Mouse (Mus musculus) heart, adult 18-20 months (tissue): Measurements from ENCODE around the gene Cryzl2. TPM values are rescaled to one million over a fixed set of nuclear protein-coding genes. Genes with fewer than 3 reads are reported as not detected.

Source experiments
- DNase-seq, 2 experiments: peaks; one replicate each; pipeline ENCODE4 v3.0.0; 2021 to 2022; ENCODE audit warnings: mixed read lengths in 1 of 2
- total RNA-seq, 2 experiments: library from RNA; stranded (reverse); gene quantifications; 2 replicates each; pipeline ENCODE4 v1.2.3; 2021

The Cryzl2 gene
- total RNA-seq, 2 experiments from 2014 or later = 11.7 to 13.9 TPM

- DNase-seq = peak; percentile 87 to 94
Measured at GRCm38 (mm10) chr1:157443026-157443722, 15.2 kb upstream of the Cryzl2 start.

DNA sequence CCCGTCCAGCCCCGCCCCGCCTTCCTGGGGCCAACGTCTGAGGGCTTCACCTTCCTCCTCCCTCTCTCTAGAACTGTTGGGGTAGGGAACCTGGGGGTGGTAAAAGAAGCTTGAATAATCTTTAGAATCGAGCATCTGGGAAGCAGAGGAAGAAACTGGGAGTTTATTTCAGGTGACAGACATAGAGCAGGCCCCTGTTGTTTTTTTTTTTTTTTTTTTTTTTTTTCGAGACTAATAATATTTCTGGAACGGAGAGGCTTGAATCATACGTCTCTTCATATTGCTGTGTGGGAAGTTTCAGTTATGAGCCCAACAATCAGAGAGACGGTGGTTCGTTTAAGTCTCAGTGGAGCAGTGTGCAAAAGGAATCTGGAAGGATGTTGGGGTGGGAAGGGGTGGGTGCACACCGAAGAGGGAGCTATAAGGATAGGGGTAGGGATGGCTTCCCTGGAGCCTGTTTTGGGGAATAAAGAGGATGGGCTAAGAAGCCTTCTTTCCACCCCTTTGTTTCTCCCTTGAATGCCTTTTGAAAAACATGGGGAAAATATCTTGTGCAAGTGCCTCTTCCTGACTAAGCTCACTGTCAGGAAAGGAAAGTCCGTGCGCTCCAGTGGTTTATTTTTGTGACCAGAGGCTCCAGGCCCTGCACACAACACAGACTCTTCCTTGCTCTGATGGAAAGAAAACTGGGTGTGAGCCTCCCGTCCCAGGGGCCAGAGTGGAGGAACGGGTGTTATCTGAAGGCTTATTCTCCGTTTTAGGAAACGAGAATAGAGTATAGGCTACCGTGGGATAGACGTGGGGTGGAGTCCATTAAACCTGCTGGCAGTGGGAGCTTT is 14.4 kb upstream of the Cryzl2 start:
- DNase-seq = peak; percentile 68 to 74

GRCm38 (mm10) chr1:157444632-157445300 is 13.6 kb upstream of the Cryzl2 start:
- peak; percentile 59 to 66 for DNase-seq

DNA sequence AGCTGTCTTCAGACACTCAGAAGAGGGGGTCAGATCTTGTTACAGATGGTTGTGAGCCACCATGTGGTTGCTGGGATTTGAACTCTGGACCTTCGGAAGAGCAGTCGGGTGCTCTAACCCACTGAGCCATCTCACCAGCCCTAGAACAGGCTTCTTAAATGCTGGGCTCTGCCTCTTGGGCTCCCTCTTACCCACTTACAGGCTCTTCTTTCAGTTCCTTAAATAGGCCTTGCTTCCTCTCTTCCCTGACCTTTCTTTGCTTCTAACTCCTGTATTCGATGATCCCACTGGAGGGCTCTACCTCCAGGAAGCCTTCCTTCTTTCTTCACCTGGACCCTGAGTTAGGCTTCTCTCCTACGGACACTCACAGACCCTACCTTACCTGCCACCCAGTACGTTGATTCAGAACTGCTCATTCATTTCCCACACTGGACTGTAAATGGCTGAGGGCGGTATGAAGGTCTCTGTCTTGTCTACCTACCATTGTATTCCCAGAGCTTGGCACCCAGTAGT is 12.9 kb upstream of the Cryzl2 start:
- DNase-seq = peak in 1 of 2 experiments; percentile 22

DNA sequence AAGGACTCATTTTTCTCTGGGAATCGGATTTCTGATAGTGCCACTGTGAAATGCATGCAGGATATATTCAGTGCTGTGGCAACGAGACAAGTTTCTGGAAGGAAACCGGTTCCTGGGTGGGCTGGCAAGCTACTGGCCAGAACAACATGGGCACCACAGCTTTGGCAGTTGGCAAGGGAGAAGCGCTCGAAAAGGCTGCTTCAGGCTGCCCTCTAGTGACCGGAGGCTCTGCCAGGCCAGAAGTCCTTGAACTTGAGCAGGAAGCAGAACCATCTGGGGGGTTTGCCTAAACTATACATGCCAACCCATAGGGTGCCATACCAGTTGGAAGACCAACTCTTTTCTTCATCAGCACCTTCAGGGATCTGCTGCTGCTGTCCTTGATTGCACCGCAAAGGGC is 12.1 kb upstream of the Cryzl2 start:
- DNase-seq = peak; percentile 87 to 89

DNA sequence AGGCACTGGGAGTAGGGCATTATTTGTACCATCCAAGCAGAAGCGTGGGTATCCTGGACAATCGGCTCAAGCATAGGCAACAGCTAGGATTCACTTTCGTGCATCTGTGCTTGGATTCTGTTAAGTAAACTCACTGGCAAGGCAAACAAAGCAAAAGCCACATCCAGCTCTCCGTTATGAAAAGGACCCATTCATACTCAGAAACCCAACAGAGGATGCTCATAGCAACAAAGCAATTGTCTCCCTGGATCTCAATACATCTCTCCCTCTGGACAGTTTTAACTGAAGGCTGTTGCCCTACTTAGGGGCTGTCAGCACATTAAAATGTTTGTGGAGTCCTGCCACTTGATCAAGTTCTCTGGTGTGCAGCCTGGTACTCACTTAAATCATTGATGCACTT is 11.2 kb upstream of the Cryzl2 start:
- no peak for DNase-seq

- DNase-seq = peak; percentile 45 to 71
Measured at GRCm38 (mm10) chr1:157448164-157448804, 10.1 kb upstream of the Cryzl2 start.

DNA sequence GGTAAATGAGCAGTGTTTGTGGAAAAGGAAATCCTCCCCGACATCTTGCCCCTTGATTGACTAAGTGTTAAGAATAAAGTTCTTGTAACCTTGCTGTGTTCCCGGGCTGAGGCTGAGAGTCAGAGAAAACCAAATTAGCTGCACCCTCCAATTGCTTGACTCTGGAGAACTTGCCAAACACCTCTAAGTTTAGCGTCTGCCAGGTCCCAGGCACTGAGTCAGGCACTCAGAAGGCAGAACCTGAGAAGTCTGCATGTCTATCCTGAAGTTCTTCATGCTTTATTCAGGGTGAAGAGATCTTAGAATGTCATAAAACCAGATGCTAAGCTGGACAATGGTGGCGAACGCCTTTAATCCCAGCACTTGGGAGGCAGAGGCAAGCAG is 9.6 kb upstream of the Cryzl2 start:
- DNase-seq = peak; percentile 42 to 63

- peak; percentile 55 to 68 for DNase-seq
Measured at GRCm38 (mm10) chr1:157449532-157449931, 8.8 kb upstream of the Cryzl2 start.

DNA sequence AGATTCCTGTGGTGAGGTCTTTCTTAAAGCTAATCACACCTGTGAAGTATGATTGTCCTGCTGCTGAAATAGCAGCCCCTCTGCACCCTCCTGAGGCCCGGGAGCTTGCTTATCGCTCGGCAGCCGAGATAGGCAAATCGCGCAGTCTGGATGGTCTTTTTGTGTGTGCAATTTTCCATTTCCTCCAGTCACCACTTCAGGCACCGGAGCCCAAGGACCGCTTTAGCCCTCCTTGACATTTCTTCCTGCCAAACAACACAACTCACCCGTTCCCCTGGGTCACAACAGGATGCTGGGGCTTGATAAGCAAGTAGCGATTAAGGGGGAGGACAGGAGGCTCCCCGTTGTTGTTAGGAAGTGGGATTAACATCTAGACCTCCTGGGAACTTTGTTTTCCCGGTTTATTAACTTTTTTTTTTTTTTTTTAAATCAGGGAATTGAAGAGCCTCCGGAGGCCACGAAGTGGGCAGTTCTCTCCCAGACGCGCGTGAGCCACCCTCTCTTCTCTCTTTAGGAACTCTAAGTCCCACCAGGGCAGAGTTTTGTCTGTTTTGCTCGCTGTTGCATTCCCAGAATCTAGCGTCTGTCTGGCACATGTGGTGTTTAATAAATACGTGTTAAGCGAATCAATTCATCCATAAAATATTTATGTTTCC is 8.3 kb upstream of the Cryzl2 start:
- peak; percentile 81 to 93 for DNase-seq

DNA sequence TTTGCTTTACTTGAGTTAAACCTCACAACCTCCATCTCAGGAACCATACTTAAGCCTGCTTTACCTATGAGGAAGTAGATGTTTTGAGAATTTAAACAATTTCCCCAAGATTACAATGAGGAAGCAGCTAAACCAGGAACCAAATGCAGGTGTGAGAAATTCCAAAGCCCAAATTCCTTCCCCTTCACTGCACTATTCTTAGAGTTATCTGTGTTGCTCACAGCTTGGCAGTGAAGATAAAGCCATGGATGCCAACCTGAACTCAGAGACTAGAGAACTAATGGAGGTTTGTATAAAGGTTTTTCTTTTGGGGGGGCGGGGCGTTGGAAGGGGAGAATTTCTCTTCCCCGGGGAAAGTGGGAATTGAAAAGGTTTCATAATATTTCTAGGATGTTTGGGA is 6.1 kb upstream of the Cryzl2 start:
- DNase-seq = no peak

DNA sequence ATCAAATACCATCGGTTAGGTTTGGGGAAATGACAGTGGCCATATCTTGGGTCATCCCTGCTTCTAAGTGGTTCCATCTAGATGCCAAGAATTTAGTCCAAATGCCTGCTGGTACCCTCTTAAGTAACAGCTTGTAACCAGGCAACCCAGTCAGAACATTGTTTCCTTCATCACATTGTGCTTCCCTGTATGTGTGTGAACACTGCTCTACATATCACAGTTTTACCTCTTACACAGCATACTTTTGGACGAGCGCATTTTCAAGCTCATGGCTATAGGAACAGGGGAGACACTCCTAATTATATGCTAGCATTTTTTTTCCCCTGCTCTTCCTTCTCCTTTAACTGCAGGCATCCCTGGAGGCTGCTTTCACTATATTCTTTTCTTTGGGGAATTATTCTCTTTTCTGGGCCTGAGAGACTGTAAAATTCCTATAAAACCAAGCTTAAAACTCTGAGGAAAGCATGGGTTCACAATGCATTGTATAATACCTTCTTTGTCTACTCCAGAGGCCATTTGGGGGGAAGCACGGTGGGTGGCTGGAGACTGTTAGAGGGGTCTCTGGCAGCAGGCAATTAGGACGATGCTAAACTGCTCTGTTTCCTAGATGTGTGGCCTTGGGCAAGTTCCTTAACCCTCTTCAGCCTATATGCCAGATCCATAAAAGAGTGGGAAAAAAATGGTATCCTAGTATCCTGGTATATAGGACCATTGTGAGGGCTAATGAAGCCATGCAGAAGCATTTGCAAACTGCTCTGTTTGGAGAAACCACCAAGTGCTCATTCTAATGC is 5.4 kb upstream of the Cryzl2 start:
- DNase-seq = no peak

GRCm38 (mm10) chr1:157454876-157455275 is 3.5 kb upstream of the Cryzl2 start:
- DNase-seq = no peak

DNA sequence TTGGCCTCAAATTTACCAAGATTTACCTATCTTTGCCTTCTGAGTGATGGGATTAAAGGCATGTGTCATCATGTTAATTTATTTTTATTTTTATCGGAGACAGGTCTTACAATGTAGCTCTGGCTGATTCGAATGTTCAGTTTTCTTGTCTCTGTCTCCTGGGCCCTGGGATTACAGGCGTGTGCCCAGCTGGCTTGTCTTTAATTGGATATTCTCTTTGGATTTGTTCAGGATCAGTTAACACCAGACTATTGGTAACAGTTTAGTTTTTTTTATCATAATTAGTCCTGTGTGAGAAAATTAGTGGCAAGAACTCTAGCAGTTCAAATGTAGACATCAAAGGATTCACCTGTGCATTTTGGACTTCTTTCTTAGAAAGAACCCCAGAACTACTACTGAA is 588 bp upstream of the Cryzl2 start:
- no peak for DNase-seq

DNA sequence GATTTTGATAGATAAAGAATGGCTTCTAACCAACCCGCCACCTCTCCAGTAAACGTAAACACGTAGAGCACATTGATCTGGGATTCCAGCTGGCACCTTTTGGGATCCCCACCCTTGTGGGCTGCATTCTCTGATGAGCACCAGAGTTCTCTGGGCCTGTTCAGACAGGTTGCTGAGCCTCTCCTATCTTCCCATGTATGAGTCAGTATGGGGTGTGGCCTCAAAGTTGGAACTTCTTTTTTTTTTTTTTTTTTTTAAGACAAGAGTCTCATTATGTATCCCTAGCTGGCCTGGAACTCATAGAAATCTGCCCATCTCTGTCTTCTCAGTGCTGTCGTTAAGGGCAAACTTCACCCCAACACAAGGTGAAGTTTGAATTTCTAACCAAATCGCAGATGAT is 1.5 kb downstream of the Cryzl2 start:
- no peak for DNase-seq

- no peak for DNase-seq
Measured at GRCm38 (mm10) chr1:157461276-157461675, 2.9 kb downstream of the Cryzl2 start.

DNA sequence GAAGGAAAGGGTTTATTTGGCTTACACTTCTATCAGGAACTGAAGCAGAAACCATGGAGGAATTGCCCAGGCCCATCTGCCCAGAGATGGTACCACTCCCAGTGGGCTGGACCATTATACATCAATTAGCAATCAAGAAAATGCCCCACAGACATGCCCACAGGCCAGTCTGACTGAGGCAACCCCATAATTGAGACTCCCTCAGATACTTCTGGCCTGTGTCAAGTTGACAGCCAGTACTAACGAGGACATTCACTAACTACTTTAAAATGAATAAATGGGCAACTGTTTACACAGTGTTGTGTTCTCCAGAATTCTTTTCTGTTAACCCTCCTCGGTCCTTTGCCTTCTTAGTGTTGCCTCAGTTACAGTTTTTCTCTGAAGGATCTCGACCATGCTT is 4.0 kb downstream of the Cryzl2 start:
- DNase-seq = no peak

GRCm38 (mm10) chr1:157465194-157465593 is 6.8 kb downstream of the Cryzl2 start:
- peak; percentile 44 to 83 for DNase-seq

DNA sequence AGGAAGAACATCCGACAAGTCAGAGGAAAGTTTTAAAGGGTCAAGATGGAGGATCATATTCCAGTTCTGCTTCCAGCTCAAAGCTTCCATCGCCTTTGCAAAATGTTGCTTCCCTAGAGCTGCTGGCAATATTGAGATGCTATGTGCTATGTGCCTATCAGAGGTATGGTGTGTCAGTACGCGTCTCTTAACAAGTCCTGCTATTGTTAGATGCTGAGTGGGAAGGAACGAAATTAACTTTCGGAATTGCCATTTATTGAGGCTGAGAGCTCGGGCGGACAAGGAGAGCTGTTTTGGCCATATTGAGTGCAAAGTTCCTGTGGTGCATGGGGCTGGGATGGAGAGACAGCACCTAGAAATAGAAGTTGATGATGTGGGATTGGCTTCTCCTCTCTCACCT is 9.5 kb downstream of the Cryzl2 start:
- no peak for DNase-seq

- no peak for DNase-seq
Measured at GRCm38 (mm10) chr1:157470761-157471386, 12.5 kb downstream of the Cryzl2 start.
